Mouse (Mus musculus): Measurements from ENCODE around the gene 9530077C05Rik. TPM values are rescaled to one million over a fixed set of nuclear protein-coding genes. Genes with fewer than 3 reads are reported as not detected.

The 9530077C05Rik gene
- polyA plus RNA-seq, 1 experiment from 2014 or later = 16.6 TPM

DNA sequence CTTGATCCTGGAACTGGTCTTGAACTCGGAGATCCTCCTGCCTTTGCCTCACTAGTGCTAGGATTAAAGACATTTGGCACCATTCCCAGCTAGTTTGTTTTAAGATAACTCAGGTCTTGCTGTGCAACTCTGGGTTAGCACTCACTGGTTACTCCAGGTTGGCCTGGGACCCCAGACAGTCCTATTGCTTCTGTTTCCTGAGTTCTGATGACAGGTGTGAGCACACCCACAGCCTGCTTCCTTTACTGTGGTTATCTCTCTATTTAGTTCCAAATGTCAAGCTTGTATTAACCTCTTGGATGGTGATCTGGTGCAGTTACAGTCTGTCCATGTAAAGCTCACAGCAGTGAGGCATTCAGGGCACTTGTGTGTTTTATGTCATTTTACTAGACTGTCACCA, 12.2 kb downstream of the 9530077C05Rik start:
- H3K4me3 ChIP-seq = no peak overlapping the region
- no peaks in the 10 kb centered on the region for H3K27me3 ChIP-seq (replicated peaks)
- H3K9ac ChIP-seq = no peak overlapping the region
- no peaks in the 10 kb centered on the region for H3K4me1 ChIP-seq
- WGBS = 81% methylated on average over 1 of the region's 1 CpGs
- H3K36me3 ChIP-seq (replicated peaks) = no peaks in the 10 kb centered on the region
- H3K9me3 ChIP-seq = no peaks in the 10 kb centered on the region
- no peak overlapping the region for H3K4me2 ChIP-seq
- no peak for ATAC-seq (replicated peaks)
- no peak overlapping the region for H3K27ac ChIP-seq

DNA sequence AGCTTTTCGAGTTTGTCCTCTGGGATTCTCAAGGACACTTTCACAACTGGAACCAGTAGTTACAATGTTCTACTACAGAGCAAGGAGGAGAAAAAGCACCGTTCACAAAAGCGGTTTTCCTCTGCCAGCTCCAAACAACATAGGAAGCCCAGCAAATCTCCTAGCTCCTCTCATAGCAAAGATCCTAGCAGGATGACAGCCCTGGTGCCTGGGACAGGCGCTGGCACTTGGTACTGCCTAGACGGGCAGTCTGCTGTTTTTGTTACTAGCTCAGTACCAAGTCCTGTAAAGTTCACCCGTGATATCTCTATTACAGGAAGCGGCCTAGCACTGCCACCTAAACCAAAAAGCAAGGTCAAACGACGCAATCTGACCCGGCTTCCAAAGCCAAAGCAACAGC, 12.9 kb downstream of the 9530077C05Rik start:
- H3K9ac ChIP-seq = no peak overlapping the region
- ATAC-seq (replicated peaks) = no peak
- H3K27me3 ChIP-seq (replicated peaks) = no peaks in the 10 kb centered on the region
- H3K4me3 ChIP-seq = no peak overlapping the region
- H3K4me2 ChIP-seq = no peak overlapping the region
- WGBS = 82% methylated on average over 10 of the region's 10 CpGs
- no peaks in the 10 kb centered on the region for H3K9me3 ChIP-seq
- H3K27ac ChIP-seq = no peak overlapping the region
- H3K4me1 ChIP-seq = no peaks in the 10 kb centered on the region
- no peaks in the 10 kb centered on the region for H3K36me3 ChIP-seq (replicated peaks)

DNA sequence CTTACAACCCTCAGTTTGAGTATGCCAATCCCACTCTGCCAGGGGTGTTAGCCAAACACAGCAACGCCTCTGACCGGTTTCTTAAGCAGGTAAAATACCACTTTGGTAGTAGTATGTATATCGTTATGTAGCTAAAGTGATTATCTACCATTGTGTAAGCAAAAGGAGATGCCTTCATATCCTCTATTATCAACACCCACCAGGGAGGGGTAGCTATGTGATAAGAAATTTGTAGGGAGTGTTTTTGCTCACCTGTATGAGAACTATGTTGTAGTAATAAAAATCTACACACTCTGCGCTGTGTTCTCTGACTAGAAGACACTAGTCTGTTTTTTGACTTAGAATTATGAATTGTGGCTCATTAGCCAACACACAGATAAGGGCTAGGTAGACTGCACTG, 13.4 kb downstream of the 9530077C05Rik start:
- H3K9ac ChIP-seq = no peak overlapping the region
- H3K27ac ChIP-seq = no peak overlapping the region
- ATAC-seq (replicated peaks) = no peak
- WGBS = 96% methylated on average over 4 of the region's 4 CpGs
- H3K36me3 ChIP-seq (replicated peaks) = no peaks in the 10 kb centered on the region
- no peak overlapping the region for H3K4me3 ChIP-seq
- H3K4me2 ChIP-seq = no peak overlapping the region
- peaks cover under 1% of the 10 kb centered on the region; the same call in 1 of the 2 replicates for H3K4me1 ChIP-seq
- no peaks in the 10 kb centered on the region for H3K9me3 ChIP-seq
- H3K27me3 ChIP-seq (replicated peaks) = no peaks in the 10 kb centered on the region

- Histone ChIP-seq H3K27me3 (replicated peaks) (no peaks in the 10 kb centered on the region), H3K4me3 (no peak overlapping the region), H3K4me2 (no peak overlapping the region), H3K4me1 (peaks cover 4% of the 10 kb centered on the region; the same call in 1 of the 2 replicates), H3K36me3 (replicated peaks) (no peaks in the 10 kb centered on the region), H3K9me3 (no peaks in the 10 kb centered on the region), H3K9ac (no peak overlapping the region), H3K27ac (no peak overlapping the region)
- ATAC-seq (replicated peaks) = 0 out of 2 replicates have a peak, but pooled peaks have one; percentile 24
- 16% methylated on average over 3 of the region's 4 CpGs for WGBS
Measured at GRCm38 (mm10) chr9:22428028-22428665, 16.8 kb downstream of the 9530077C05Rik start.

GRCm38 (mm10) chr9:22428666-22429410, 17.5 kb downstream of the 9530077C05Rik start:
- WGBS = 76% methylated on average over 14 of the region's 14 CpGs
- H3K9me3 ChIP-seq = no peaks in the 10 kb centered on the region
- no peaks in the 10 kb centered on the region for H3K27me3 ChIP-seq (replicated peaks)
- no peak overlapping the region for H3K9ac ChIP-seq
- H3K36me3 ChIP-seq (replicated peaks) = no peaks in the 10 kb centered on the region
- H3K27ac ChIP-seq = no peak overlapping the region
- no peak overlapping the region for H3K4me2 ChIP-seq
- H3K4me1 ChIP-seq = peaks cover 4% of the 10 kb centered on the region; the same call in 1 of the 2 replicates
- H3K4me3 ChIP-seq = no peak overlapping the region
- 0 out of 2 replicates have a peak, but pooled peaks have one; percentile 54 for ATAC-seq (replicated peaks)

DNA sequence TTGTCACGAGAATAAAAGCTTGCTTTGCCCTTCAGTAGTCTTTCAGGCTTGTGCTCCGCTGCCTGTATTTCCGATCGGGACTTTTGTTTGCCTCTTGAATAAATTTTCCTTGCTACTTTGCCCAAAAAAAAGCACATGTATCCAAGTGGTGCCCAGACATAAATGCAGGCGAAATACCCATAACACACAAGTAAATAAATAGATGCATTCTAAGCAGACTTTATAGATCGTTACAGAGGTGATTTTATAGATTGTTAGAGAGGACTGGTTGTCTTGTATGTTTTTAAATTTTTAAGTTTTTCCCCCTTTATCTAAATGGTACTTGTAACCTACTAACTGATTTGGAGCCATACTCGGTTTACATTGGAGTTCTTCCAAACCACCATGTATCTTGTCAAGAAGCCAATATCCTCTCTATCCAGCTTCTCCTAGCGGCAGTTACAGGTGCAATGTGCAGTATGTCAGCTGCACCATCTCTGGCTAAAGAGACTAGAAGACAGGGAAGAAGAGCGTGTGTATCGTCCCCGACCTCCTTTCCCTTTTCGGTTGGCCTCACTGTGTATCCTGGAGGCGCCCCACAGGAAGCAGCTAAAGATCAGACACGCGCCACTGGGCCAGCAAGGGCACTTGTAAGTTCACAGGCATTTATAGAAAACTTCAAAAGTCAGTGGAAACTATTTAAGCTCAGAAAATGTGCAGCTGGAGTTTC, 18.4 kb downstream of the 9530077C05Rik start:
- H3K4me2 ChIP-seq = no peak overlapping the region
- H3K27me3 ChIP-seq (replicated peaks) = no peaks in the 10 kb centered on the region
- no peak for ATAC-seq (replicated peaks)
- H3K4me1 ChIP-seq = peaks cover 4% of the 10 kb centered on the region; the same call in 1 of the 2 replicates
- no peaks in the 10 kb centered on the region for H3K9me3 ChIP-seq
- H3K4me3 ChIP-seq = no peak overlapping the region
- H3K9ac ChIP-seq = no peak overlapping the region
- H3K27ac ChIP-seq = no peak overlapping the region
- no peaks in the 10 kb centered on the region for H3K36me3 ChIP-seq (replicated peaks)
- 40% methylated on average over 15 of the region's 15 CpGs for WGBS

- Histone ChIP-seq H3K9me3 (no peaks in the 10 kb centered on the region), H3K27me3 (replicated peaks) (no peaks in the 10 kb centered on the region), H3K36me3 (replicated peaks) (0 out of 2 replicates have a peak, but pooled peaks cover 4% of the 10 kb centered on the region), H3K4me1 (peaks cover 4% of the 10 kb centered on the region; the same call in 1 of the 2 replicates), H3K9ac (no peak overlapping the region), H3K27ac (no peak overlapping the region), H3K4me2 (no peak overlapping the region), H3K4me3 (no peak overlapping the region)
- WGBS = 35% methylated on average over 5 of the region's 5 CpGs
- no peak for ATAC-seq (replicated peaks)
Measured at GRCm38 (mm10) chr9:22430315-22430840, 19.1 kb downstream of the 9530077C05Rik start.

GRCm38 (mm10) chr9:22433221-22433620, 21.9 kb downstream of the 9530077C05Rik start:
- no peak overlapping the region for H3K4me3 ChIP-seq
- no peak overlapping the region for H3K27ac ChIP-seq
- H3K4me2 ChIP-seq = no peak overlapping the region
- no peak for ATAC-seq (replicated peaks)
- no peaks in the 10 kb centered on the region for H3K27me3 ChIP-seq (replicated peaks)
- H3K36me3 ChIP-seq (replicated peaks) = 0 out of 2 replicates have a peak, but pooled peaks cover 4% of the 10 kb centered on the region
- peaks cover 4% of the 10 kb centered on the region; the same call in 1 of the 2 replicates for H3K4me1 ChIP-seq
- WGBS = 78% methylated on average over 2 of the region's 2 CpGs
- no peak overlapping the region for H3K9ac ChIP-seq
- H3K9me3 ChIP-seq = no peaks in the 10 kb centered on the region

DNA sequence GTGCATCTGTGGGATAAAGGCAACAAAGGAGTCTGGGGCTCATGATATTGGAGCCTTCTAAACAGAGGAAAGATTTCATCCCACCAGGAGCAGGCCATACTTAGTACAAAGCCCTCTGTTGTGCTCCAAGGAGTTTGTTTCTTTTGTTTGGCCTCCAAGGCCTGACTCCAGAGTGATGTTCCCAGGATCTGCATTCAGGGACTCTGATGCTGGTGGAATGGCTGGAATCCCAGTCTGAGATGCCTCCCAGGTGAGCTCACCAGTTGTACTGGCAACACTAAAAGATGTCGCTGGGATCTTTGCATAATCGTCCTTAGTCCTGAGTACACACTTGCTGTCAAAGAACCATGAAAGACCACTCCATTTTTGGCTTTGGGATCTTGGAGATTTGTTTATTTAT, 22.8 kb downstream of the 9530077C05Rik start:
- Histone ChIP-seq H3K9ac (no peak overlapping the region), H3K4me3 (no peak overlapping the region), H3K36me3 (replicated peaks) (0 out of 2 replicates have a peak, but pooled peaks cover 4% of the 10 kb centered on the region), H3K4me2 (no peak overlapping the region), H3K27ac (no peak overlapping the region), H3K4me1 (peaks cover 4% of the 10 kb centered on the region; the same call in 1 of the 2 replicates), H3K9me3 (no peaks in the 10 kb centered on the region), H3K27me3 (replicated peaks) (no peaks in the 10 kb centered on the region)
- ATAC-seq (replicated peaks) = no peak
- 92% methylated on average over 2 of the region's 2 CpGs for WGBS

DNA sequence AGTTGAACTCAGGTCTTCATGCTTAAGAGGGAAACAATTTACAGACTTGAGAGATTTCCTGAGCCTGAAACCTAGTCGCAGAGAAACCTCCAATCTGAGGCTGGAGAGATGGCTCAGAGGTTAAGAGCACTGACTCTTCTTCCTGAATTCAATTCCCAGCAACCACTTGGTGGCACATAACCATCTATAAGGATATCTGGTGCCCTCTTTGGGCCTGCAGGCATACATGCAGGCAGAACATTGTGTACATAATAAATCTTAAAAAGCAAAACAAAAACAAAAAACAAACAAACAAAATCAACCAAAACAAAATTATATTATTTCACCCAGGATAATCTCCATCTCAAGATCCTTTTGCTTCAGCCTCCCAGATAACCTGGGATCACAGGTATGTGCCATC, 27.5 kb downstream of the 9530077C05Rik start:
- 65% methylated on average over 1 of the region's 1 CpGs for WGBS
- H3K9me3 ChIP-seq = no peaks in the 10 kb centered on the region

DNA sequence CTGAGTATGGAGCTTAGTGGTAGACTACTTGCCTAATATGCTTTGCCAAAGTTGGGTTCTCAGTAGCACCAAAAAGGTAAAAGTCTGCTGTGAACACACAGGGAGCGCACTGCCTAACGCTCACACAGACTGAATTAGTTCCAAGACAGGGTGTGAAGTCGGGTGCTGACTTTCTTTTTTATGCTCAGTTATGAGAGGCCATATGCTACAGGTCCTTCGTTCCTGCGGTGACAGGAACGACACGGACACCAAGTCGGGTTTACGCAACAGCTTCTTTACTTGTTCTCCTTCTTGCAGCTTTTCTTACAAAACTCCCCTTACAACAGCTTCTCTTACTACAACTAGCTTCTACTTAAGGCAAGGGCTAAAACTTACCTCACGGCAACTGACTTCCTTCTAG, 31.8 kb downstream of the 9530077C05Rik start:
- H3K4me2 ChIP-seq = no peak overlapping the region
- no peaks in the 10 kb centered on the region for H3K27me3 ChIP-seq (replicated peaks)
- 94% methylated on average over 10 of the region's 10 CpGs for WGBS
- H3K4me1 ChIP-seq = no peaks in the 10 kb centered on the region
- no peak overlapping the region for H3K4me3 ChIP-seq
- no peaks in the 10 kb centered on the region for H3K9me3 ChIP-seq
- H3K27ac ChIP-seq = no peak overlapping the region
- ATAC-seq (replicated peaks) = no peak
- peaks cover 20% of the 10 kb centered on the region for H3K36me3 ChIP-seq (replicated peaks)
- H3K9ac ChIP-seq = no peak overlapping the region

More for the DNA sequence above, 27.5 kb downstream of the 9530077C05Rik start:
- no peak overlapping the region for H3K9ac ChIP-seq
- H3K27me3 ChIP-seq (replicated peaks) = no peaks in the 10 kb centered on the region
- H3K4me1 ChIP-seq = no peaks in the 10 kb centered on the region
- H3K4me3 ChIP-seq = no peak overlapping the region
- peaks cover 9% of the 10 kb centered on the region; the same call in 1 of the 2 replicates for H3K36me3 ChIP-seq (replicated peaks)
- ATAC-seq (replicated peaks) = no peak
- no peak overlapping the region for H3K4me2 ChIP-seq
- H3K27ac ChIP-seq = no peak overlapping the region

DNA sequence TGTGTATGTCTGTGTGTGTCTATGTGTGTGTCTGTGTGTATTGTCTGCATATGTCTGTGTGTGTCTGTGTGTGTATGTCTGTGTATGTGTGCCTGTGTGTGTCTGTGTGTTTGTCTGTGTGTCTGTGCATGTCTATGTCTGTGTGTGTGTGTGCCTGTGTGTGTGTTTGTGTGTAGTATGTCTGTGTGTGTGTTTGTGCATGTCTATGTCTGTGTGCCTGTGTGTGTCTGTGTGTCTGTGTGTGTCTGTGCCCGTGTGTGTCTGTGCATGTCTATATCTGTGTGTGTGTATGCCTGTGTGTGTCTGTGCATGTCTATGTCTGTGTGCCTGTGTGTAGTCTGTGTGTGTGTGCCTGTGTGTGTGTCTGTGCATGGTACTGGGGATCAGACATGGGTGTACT, 33.8 kb downstream of the 9530077C05Rik start:
- Histone ChIP-seq H3K9me3 (no peaks in the 10 kb centered on the region), H3K4me1 (no peaks in the 10 kb centered on the region), H3K36me3 (replicated peaks) (peaks cover 37% of the 10 kb centered on the region), H3K4me3 (no peak overlapping the region), H3K9ac (no peak overlapping the region), H3K4me2 (no peak overlapping the region), H3K27ac (no peak overlapping the region), H3K27me3 (replicated peaks) (no peaks in the 10 kb centered on the region)
- WGBS = 95% methylated on average over 1 of the region's 1 CpGs
- no peak for ATAC-seq (replicated peaks)

Measured in midbrain, embryonic 15.5 days (tissue).